Mouse (Mus musculus): Measurements from ENCODE around the gene Ppcdc. TPM values are rescaled to one million over a fixed set of nuclear protein-coding genes. Genes with fewer than 3 reads are reported as not detected.

Ppcdc gene
- polyA plus RNA-seq (2017; shearing (Covaris generic)) = 100 to 1,000 TPM in 1 of 2 experiments, 10 to 100 TPM in 1; 94.1 to 119 TPM

GRCm38 (mm10) chr9:57439522-57440295, at the start of gene Ppcdc:
Gene Ppcdc, minus strand, starts transcription at chr9:57440124.

GRCm38 (mm10) chr9:57467896-57468549, 28.1 kb upstream of the Ppcdc start, which contains the start of gene Scamp5:
Gene Scamp5, minus strand, starts transcription at chr9:57468060.

Other genes with a start within 250 kb of the Ppcdc start
- under 1 TPM in 1 of 2 experiments, not detected in 1; 0.33 TPM for gene Trcg1, start 203.6 kb downstream of the Ppcdc start, polyA plus RNA-seq (2017; shearing (Covaris generic))
- gene 1700017B05Rik, start 177.5 kb downstream of the Ppcdc start, polyA plus RNA-seq (2017; shearing (Covaris generic)) = 10 to 100 TPM; 16.2 to 66.7 TPM
- under 1 TPM; 0.33 to 0.98 TPM for gene Scamp5, start 27.9 kb upstream of the Ppcdc start, polyA plus RNA-seq (2017; shearing (Covaris generic))
- gene Rpp25, start 63.9 kb upstream of the Ppcdc start, polyA plus RNA-seq (2017; shearing (Covaris generic)) = under 1 TPM in 1 of 2 experiments, not detected in 1; 0.60 TPM
- gene Cox5a, start 81.2 kb upstream of the Ppcdc start, polyA plus RNA-seq (2017; shearing (Covaris generic)) = 100 to 1,000 TPM; 396 to 442 TPM
- 10 to 100 TPM; 12.0 to 14.5 TPM for gene Fam219b, start 97.4 kb upstream of the Ppcdc start, polyA plus RNA-seq (2017; shearing (Covaris generic))
- gene Mpi, start 112.6 kb upstream of the Ppcdc start, polyA plus RNA-seq (2017; shearing (Covaris generic)) = 10 to 100 TPM; 14.9 to 24.7 TPM
- 100 to 1,000 TPM; 104 to 111 TPM for gene Scamp2, start 120.8 kb upstream of the Ppcdc start, polyA plus RNA-seq (2017; shearing (Covaris generic))
- 10 to 100 TPM; 72.8 to 93.8 TPM for gene Ulk3, start 149.3 kb upstream of the Ppcdc start, polyA plus RNA-seq (2017; shearing (Covaris generic))
- not detected for gene Cplx3, start 166.2 kb upstream of the Ppcdc start, polyA plus RNA-seq (2017; shearing (Covaris generic))
- under 1 TPM; 0.18 to 0.60 TPM for gene Lman1l, start 180.7 kb upstream of the Ppcdc start, polyA plus RNA-seq (2017; shearing (Covaris generic))
- gene Csk, start 213.5 kb upstream of the Ppcdc start, polyA plus RNA-seq (2017; shearing (Covaris generic)) = 100 to 1,000 TPM; 170 to 201 TPM
- under 1 TPM in 1 of 2 experiments, not detected in 1; 0.12 TPM for gene Cyp1a2, start 243.6 kb upstream of the Ppcdc start, polyA plus RNA-seq (2017; shearing (Covaris generic))
- gene Cyp1a1, start 247.8 kb upstream of the Ppcdc start, polyA plus RNA-seq (2017; shearing (Covaris generic)) = under 1 TPM in 1 of 2 experiments, not detected in 1; 0.32 TPM

Data from activated CD4-positive, CD25-positive, alpha-beta regulatory T cell (primary cell).